Mouse (Mus musculus) CH12F3 (cell line): Measurements from ENCODE around the gene Olfr305.
"Not testable (repeated sequence)": the region's sequence is repeated elsewhere in the genome, so short reads cannot be mapped to it uniquely, and the experiment has no call there.

Experiments
- in situ Hi-C: fragments of 300-500 bp; cut with MboI; formaldehyde crosslinking; loops from 2 replicates; pipeline ENCODE4 v1.14.3; 2020; ENCODE audit warnings: low sequenced_read_pairs

Gene Olfr305

GRCm38 (mm10) chr7:86366828-86367227, at the start of gene Olfr305:
Olfr305 (minus strand) TSS chr7:86366928.
- in situ Hi-C loops = no loop called here

- in situ Hi-C loops = no loop called here
Measured at GRCm38 (mm10) chr7:86403546-86403945, 36.8 kb upstream of the Olfr305 start, which contains the start of gene Olfr301. Olfr301 (plus strand) TSS chr7:86403846.

GRCm38 (mm10) chr7:86397689-86398088, 31.0 kb upstream of the Olfr305 start, which contains the start of gene Olfr303:
Olfr303 (minus strand) TSS chr7:86397789.
- in situ Hi-C loops = no loop called here

- in situ Hi-C loops = no loop called here
Measured at GRCm38 (mm10) chr7:86386558-86386957, 19.8 kb upstream of the Olfr305 start, which contains the start of gene Olfr304. Olfr304 (minus strand) TSS chr7:86386658.

- in situ Hi-C loops = no loop called here
Measured at GRCm38 (mm10) chr7:86385769-86386168, 19.0 kb upstream of the Olfr305 start.

- in situ Hi-C loops = not testable (repeated sequence)
Measured at GRCm38 (mm10) chr7:86346296-86346695, 20.4 kb downstream of the Olfr305 start.

GRCm38 (mm10) chr7:86344253-86344652, 22.5 kb downstream of the Olfr305 start:
- in situ Hi-C loops = no loop called here

- in situ Hi-C loops = no loop called here
Measured at GRCm38 (mm10) chr7:86342881-86343565, 23.7 kb downstream of the Olfr305 start.

GRCm38 (mm10) chr7:86337486-86337885, 29.2 kb downstream of the Olfr305 start, which contains the start of gene Olfr307:
Olfr307 (minus strand) TSS chr7:86337586.
- in situ Hi-C loops = no loop called here

- in situ Hi-C loops = no loop called here
Measured at GRCm38 (mm10) chr7:86325530-86325929, 41.2 kb downstream of the Olfr305 start, which contains the start of gene Olfr308. Olfr308 (minus strand) TSS chr7:86325630.

GRCm38 (mm10) chr7:86321323-86321722, 45.4 kb downstream of the Olfr305 start:
- in situ Hi-C loops = no loop called here

GRCm38 (mm10) chr7:86313608-86314007, 53.1 kb downstream of the Olfr305 start, which contains the start of gene Olfr309:
Olfr309 (minus strand) TSS chr7:86313708.
- in situ Hi-C loops = no loop called here
